Mouse (Mus musculus) midbrain, embryonic 16.5 days (tissue): ENCODE measurements around the gene Tfap2e. TPM values are rescaled to one million over a fixed set of nuclear protein-coding genes. Genes with fewer than 3 reads are reported as not detected.
A peak's percentile ranks its signal among the peaks of the same experiment; 100 is the strongest.

ENCODE experiments used
- ATAC-seq: fragments of 200-750 bp; cut with Nextera tagmentation; 2 replicates; pipeline ENCODE4 v1.8.0; 2017; ENCODE audit warnings: moderate TSS enrichment
- H3K27ac ChIP-seq: fragments of 300-500 bp; sonication (generic); 2 replicates; pipeline ENCODE4 v1.5.1; 2014; ENCODE audit warnings: mild to moderate bottlenecking, low read length, mixed read lengths
- H3K27me3 ChIP-seq: fragments of 300-500 bp; sonication (generic); 2 replicates; pipeline ENCODE4 v1.6.1; 2014; ENCODE audit warnings: low read depth, low read length, mixed read lengths; ENCODE audit not compliant: control insufficient read depth, insufficient read depth
- H3K36me3 ChIP-seq: fragments of 300-500 bp; sonication (generic); 2 replicates; pipeline ENCODE4 v1.6.1; 2014; ENCODE audit warnings: mild to moderate bottlenecking, low read length, moderate library complexity, mixed read lengths; ENCODE audit not compliant: control insufficient read depth, insufficient read depth
- H3K4me1 ChIP-seq: fragments of 300-500 bp; sonication (generic); 2 replicates; pipeline ENCODE4 v1.6.1; 2014; ENCODE audit warnings: mild to moderate bottlenecking, low read length, mixed read lengths; ENCODE audit not compliant: control insufficient read depth, insufficient read depth
- H3K4me2 ChIP-seq: fragments of 300-500 bp; sonication (generic); 2 replicates; pipeline ENCODE4 v1.6.1; 2014; ENCODE audit warnings: mild to moderate bottlenecking, low read length, mixed read lengths
- H3K4me3 ChIP-seq: fragments of 300-500 bp; sonication (generic); 2 replicates; pipeline ENCODE4 v1.5.1; 2014; ENCODE audit warnings: low read depth, mild to moderate bottlenecking, low read length, moderate library complexity, mixed read lengths
- H3K9ac ChIP-seq: fragments of 300-500 bp; sonication (generic); 2 replicates; pipeline ENCODE4 v1.6.1; 2014; ENCODE audit warnings: low read depth, low read length, mixed read lengths
- H3K9me3 ChIP-seq: fragments of 300-500 bp; sonication (generic); replicated peaks from 2 replicates; pipeline ENCODE4 v1.6.1; 2014; ENCODE audit warnings: mild to moderate bottlenecking, low read length, mixed read lengths; ENCODE audit not compliant: control insufficient read depth, poor library complexity, severe bottlenecking
- WGBS: fragments of 180-500 bp; shearing (Covaris S2); extraction: QIAGEN DNeasy Blood & Tissue Kit; methylation state at CpG from one replicate; pipeline ENCODE4 v1.1.7; 2014; 5-methylcytosine and 5-hydroxymethylcytosine counted together
- polyA plus RNA-seq: library from polyadenylated mRNA; unstranded; fragments of >200 nt; fragmentation: Nextera tagmentation; extraction: Ambion mirVana; gene quantifications from 2 replicates; pipeline ENCODE4 v1.2.1, GENCODE M21; 2015

The Tfap2e gene
- polyA plus RNA-seq, 1 experiment from 2014 or later, result 0.09 TPM

GRCm38 (mm10) chr4:126753268-126754230 lies 17.5 kb upstream of the Tfap2e start, which contains the start of the genes Ncdn and AU040320:
Ncdn (minus strand) TSS chr4:126753438.
AU040320 (plus strand) TSS chr4:126753544.
- peak within 1 kb of the TSS; percentile 96 for H3K4me2 ChIP-seq
- peak; percentile 96 for ATAC-seq
- H3K4me3 ChIP-seq, result peak within 1 kb of the TSS; percentile 89
- H3K9ac ChIP-seq, result peak within 1 kb of the TSS; percentile 96
- no peaks in the 10 kb centered on the region for H3K9me3 ChIP-seq
- H3K27me3 ChIP-seq, result no peaks in the 10 kb centered on the region
- H3K27ac ChIP-seq, result peak within 1 kb of the TSS; percentile 98
- peaks cover 10% of the 10 kb centered on the region for H3K36me3 ChIP-seq
- peaks cover 41% of the 10 kb centered on the region for H3K4me1 ChIP-seq
- under 1% methylated on average over 60 of the region's 71 CpGs for WGBS

GRCm38 (mm10) chr4:126752608-126753141 lies 16.6 kb upstream of the Tfap2e start:
- ATAC-seq, result peak; percentile 12
- Histone ChIP-seq H3K27me3 (no peaks in the 10 kb centered on the region), H3K9ac (peak overlapping the region; percentile 75), H3K4me3 (peak overlapping the region; percentile 89), H3K4me1 (peaks cover 43% of the 10 kb centered on the region), H3K36me3 (peaks cover 9% of the 10 kb centered on the region), H3K27ac (peak overlapping the region; percentile 98), H3K9me3 (no peaks in the 10 kb centered on the region), H3K4me2 (peak overlapping the region; percentile 96)
- WGBS, result under 1% methylated on average over 23 of the region's 23 CpGs

GRCm38 (mm10) chr4:126752024-126752607 lies 16.1 kb upstream of the Tfap2e start:
- no peaks in the 10 kb centered on the region for H3K9me3 ChIP-seq
- H3K27me3 ChIP-seq, result no peaks in the 10 kb centered on the region
- peak overlapping the region; percentile 98; the same call in 1 of the 2 replicates for H3K27ac ChIP-seq
- peak overlapping the region; percentile 89 for H3K4me3 ChIP-seq
- WGBS, result 0% methylated on average over 13 of the region's 13 CpGs
- no peak for ATAC-seq
- H3K9ac ChIP-seq, result peak overlapping the region; percentile 75
- peaks cover 9% of the 10 kb centered on the region for H3K36me3 ChIP-seq
- peaks cover 43% of the 10 kb centered on the region for H3K4me1 ChIP-seq
- peak overlapping the region; percentile 96 for H3K4me2 ChIP-seq

DNA sequence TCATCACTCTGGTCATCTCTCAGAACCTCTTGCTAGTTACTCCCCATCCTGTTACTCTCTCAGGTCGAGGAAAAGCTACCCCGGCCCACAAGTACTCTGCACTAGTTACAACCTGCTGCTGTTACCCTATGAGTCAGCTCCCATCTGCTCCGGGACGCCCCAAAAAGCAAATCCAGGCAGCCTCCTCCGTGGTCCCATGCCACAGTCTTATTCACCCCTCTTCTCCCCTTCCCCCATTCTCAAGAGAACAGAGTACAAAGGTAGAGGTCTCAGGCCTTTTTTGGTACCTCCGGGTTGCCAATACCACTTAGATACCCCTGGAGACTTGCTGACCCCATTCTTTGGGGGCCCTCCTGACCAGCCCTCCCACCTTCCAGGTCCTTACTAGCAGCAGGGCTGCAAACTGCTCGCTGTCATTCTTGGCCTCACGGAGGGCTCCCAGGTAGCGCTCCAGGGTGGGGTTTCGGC lies 15.6 kb upstream of the Tfap2e start:
- Histone ChIP-seq H3K4me2 (peak overlapping the region; percentile 96), H3K27ac (no peak overlapping the region), H3K36me3 (peaks cover 9% of the 10 kb centered on the region), H3K9me3 (no peaks in the 10 kb centered on the region), H3K4me1 (peaks cover 43% of the 10 kb centered on the region), H3K4me3 (peak overlapping the region; percentile 89), H3K9ac (peak overlapping the region; percentile 75), H3K27me3 (no peaks in the 10 kb centered on the region)
- 40% methylated on average over 10 of the region's 10 CpGs for WGBS
- no peak for ATAC-seq

DNA sequence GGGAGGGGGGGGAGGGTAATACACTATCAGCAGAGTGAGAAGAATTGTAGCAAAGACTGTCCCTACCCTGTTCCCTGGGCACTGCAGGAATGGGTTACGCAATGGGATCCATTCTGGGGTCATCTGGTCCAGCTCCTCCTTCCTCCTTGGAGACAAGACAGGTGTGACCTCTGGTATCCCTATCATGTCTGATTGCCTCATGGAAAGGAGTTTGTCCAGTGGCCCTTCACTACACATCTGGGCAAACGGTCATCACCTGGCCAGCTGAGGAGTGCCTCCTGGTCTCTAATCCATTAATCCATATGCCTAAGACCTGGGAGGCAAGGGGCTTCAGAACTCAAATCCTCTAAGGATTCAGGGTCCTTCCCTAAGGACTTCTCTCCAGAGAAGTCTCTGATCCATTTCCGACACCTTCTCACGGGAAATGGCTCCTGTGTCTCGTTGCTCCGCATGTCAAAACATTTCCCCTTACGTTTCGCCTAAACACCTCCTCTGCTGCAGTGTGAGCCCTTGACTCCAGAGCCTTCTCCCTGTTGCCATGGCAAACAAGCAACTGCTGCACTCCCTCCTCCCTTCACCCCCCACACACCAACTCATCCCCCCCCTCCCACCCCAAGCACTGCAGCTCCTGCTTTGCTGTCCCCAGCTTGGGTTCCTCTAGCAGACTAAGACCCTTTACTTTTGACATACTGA lies 15.0 kb upstream of the Tfap2e start:
- 60% methylated on average over 8 of the region's 8 CpGs for WGBS

GRCm38 (mm10) chr4:126750046-126750683 lies 14.1 kb upstream of the Tfap2e start:
- peak overlapping the region; percentile 20; the same call in 1 of the 2 replicates for H3K4me2 ChIP-seq
- H3K9ac ChIP-seq, result no peak overlapping the region; the same call in 1 of the 2 replicates
- no peak overlapping the region for H3K27ac ChIP-seq
- ATAC-seq, result no peak
- peaks cover 15% of the 10 kb centered on the region for H3K36me3 ChIP-seq
- H3K27me3 ChIP-seq, result no peaks in the 10 kb centered on the region
- 71% methylated on average over 26 of the region's 26 CpGs for WGBS
- H3K4me3 ChIP-seq, result no peak overlapping the region
- no peaks in the 10 kb centered on the region for H3K9me3 ChIP-seq
- peaks cover 43% of the 10 kb centered on the region for H3K4me1 ChIP-seq

More for the DNA sequence above, 15.0 kb upstream of the Tfap2e start:
- no peak for ATAC-seq
- H3K9ac ChIP-seq, result peak overlapping the region; percentile 13; the same call in 1 of the 2 replicates
- H3K36me3 ChIP-seq, result peaks cover 13% of the 10 kb centered on the region
- H3K9me3 ChIP-seq, result no peaks in the 10 kb centered on the region
- peaks cover 43% of the 10 kb centered on the region for H3K4me1 ChIP-seq
- H3K27me3 ChIP-seq, result no peaks in the 10 kb centered on the region
- no peak overlapping the region; the same call in 1 of the 2 replicates for H3K4me3 ChIP-seq
- no peak overlapping the region for H3K27ac ChIP-seq
- peak overlapping the region; percentile 96 for H3K4me2 ChIP-seq

- no peak overlapping the region for H3K27ac ChIP-seq
- H3K4me2 ChIP-seq, result peak overlapping the region; percentile 20; the same call in 1 of the 2 replicates
- peaks cover 21% of the 10 kb centered on the region for H3K36me3 ChIP-seq
- no peaks in the 10 kb centered on the region for H3K9me3 ChIP-seq
- ATAC-seq, result no peak
- peaks cover 4% of the 10 kb centered on the region for H3K27me3 ChIP-seq
- peaks cover 37% of the 10 kb centered on the region for H3K4me1 ChIP-seq
- WGBS, result 87% methylated on average over 11 of the region's 11 CpGs
- H3K9ac ChIP-seq, result no peak overlapping the region
- H3K4me3 ChIP-seq, result no peak overlapping the region
Measured at GRCm38 (mm10) chr4:126749553-126749952, 13.5 kb upstream of the Tfap2e start.

- peaks cover 9% of the 10 kb centered on the region for H3K27me3 ChIP-seq
- H3K27ac ChIP-seq, result no peak overlapping the region
- peaks cover 27% of the 10 kb centered on the region for H3K36me3 ChIP-seq
- no peak overlapping the region for H3K4me2 ChIP-seq
- no peak overlapping the region for H3K9ac ChIP-seq
- no peak for ATAC-seq
- 95% methylated on average over 8 of the region's 8 CpGs for WGBS
- H3K4me3 ChIP-seq, result no peak overlapping the region
- H3K4me1 ChIP-seq, result peaks cover 34% of the 10 kb centered on the region
- H3K9me3 ChIP-seq, result no peaks in the 10 kb centered on the region
Measured at GRCm38 (mm10) chr4:126748381-126748780, 12.3 kb upstream of the Tfap2e start.
